Mouse (Mus musculus): ENCODE measurements around the gene Asic2.

Gene Asic2

GRCm38 (mm10) chr11:81838426-81838825 lies 129.8 kb downstream of the Asic2 start:
- no peak for DNase-seq

- DNase-seq: no peak
These were observed 135.9 kb downstream of the Asic2 start for GRCm38 (mm10) chr11:81832381-81832780.

GRCm38 (mm10) chr11:81816531-81816930 lies 151.7 kb downstream of the Asic2 start:
- no peak for DNase-seq

DNA sequence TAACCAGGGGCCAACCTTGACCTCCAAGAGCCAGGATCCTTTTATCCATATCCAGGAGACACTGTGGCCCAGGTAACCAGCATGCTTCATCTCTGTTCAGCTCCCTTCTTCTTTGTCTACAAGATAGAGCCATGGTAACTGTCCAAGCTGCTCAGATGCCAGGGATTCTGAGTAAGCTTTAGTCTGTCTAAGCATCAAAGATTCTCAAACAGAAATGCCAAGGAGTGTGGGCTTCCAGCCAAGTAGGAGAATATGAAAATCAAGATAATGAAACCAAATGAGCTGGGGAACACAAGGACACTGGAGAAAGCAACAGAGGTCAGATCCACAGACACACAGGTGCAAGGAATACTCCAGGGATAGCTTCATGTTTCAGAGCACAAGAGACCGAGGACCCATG lies 153.4 kb downstream of the Asic2 start:
- DNase-seq: no peak

- DNase-seq: no peak
These were observed 161.2 kb downstream of the Asic2 start for GRCm38 (mm10) chr11:81806905-81807659.

- DNase-seq: no peak
These were observed 164.7 kb downstream of the Asic2 start for GRCm38 (mm10) chr11:81803544-81803943.

DNA sequence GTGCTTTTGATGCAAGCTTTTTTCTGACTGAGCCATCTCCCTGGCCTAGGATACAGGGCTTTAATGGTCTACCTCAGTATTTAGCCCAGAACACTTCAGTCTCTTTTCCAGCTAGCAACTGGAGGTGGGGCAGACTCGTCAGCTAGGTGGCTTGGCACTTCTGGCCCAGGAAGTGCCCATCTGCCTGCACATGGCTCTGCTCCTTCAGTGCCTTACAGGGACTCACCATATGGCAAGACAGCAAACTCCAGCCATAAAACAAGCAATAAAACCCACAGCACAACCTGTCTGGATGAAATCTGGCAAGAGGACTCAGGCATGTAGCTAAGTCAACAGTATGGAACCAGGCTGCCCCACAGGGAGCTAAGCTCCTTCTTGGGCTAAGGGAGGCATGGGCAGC lies 165.6 kb downstream of the Asic2 start:
- no peak for DNase-seq

DNA sequence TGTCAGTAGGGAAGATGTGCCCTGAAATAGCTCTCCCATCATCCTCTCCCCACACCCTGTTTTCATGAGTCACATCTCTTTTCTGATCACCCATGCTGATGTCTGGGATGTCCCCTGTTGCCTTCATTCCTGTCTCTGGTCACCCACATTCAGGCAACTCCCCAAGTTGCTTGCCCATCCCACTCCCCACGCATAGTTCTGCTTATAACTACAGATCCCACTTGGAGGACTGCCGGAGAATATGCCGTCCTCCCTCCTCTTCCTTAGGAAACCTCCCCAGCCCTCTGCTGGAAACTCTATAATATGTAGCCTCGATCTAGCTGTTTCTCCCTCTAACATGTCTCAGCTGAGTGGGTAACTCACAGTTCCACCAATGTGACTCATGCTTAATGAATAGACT lies 167.4 kb downstream of the Asic2 start:
- no peak for DNase-seq

DNA sequence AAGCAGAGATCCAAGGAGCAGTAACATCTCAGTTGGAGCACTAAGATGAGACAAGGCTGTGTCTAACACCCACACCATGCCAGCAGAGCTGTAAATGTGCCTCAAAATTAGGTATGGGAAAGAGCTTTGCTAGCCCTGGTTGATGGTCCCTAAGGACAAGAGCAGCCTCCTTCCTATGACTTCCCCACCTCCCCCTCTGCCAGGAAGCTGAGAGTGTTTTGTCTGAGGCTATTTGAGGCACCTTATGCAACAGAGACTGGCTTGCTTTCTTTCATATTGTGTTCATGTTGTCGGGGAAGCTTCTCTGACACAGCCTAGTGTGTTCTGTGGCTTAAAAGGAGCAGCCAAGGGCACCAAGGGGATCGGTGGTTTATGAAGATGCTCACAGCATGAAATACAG lies 174.7 kb downstream of the Asic2 start:
- DNase-seq: no peak

- DNase-seq: no peak
These were observed 176.7 kb downstream of the Asic2 start for GRCm38 (mm10) chr11:81791579-81791978.

DNA sequence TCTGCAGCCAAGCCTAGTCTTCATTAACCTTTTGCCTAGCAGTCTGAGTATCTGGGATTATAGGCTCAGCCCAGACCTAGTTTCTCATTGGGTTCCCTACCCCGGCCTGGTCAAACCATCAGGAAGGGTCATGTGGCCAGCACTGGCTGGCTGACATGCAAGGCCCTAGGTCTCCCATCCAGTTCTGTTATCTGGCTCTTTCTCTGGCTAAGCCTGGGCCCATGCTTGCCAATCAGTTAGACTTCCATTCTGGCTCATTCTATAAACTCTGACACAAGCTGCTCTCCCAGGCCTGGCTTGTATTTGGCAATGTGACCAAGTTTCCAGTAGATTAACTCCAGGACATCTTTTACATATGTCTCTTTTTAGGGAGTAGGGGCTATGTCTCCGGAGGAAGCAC lies 187.7 kb downstream of the Asic2 start:
- no peak for DNase-seq

GRCm38 (mm10) chr11:81779881-81780280 lies 188.4 kb downstream of the Asic2 start:
- peak in 1 of 2 experiments; percentile 20 for DNase-seq

- no peak for DNase-seq
These were observed 196.9 kb downstream of the Asic2 start for GRCm38 (mm10) chr11:81771195-81771895.

DNA sequence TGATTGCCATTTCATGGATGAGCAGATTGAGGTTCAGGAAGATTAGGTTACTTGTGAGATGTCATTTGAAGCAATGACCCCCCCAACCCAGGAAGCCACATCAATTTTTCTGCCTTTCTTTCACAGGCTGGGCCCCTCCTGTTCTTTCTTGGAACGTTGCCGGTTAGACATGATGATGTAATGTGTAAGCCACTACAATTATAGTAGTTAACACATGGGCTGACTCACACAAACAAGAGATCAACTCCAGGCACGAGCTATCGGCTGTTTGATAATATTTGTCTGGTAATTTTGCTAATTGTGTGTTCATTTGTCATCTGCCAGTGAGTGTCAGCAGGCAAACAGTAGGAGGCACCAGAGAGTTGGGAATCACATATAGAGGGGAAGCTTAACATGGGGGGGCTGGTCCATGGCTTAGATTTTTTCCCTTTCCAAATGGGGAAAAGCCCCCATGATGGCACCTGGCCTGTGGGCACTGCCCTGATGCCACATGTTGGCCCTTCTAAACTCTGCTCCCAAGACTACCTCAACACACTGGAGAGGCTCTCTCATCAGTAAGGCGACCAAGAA lies 198.5 kb downstream of the Asic2 start:
- no peak for DNase-seq

- DNase-seq: no peak
These were observed 200.0 kb downstream of the Asic2 start for GRCm38 (mm10) chr11:81768305-81768704.

- no peak for DNase-seq
These were observed 200.5 kb downstream of the Asic2 start for GRCm38 (mm10) chr11:81767781-81768180.

GRCm38 (mm10) chr11:81765288-81765687 lies 203.0 kb downstream of the Asic2 start:
- no peak for DNase-seq

DNA sequence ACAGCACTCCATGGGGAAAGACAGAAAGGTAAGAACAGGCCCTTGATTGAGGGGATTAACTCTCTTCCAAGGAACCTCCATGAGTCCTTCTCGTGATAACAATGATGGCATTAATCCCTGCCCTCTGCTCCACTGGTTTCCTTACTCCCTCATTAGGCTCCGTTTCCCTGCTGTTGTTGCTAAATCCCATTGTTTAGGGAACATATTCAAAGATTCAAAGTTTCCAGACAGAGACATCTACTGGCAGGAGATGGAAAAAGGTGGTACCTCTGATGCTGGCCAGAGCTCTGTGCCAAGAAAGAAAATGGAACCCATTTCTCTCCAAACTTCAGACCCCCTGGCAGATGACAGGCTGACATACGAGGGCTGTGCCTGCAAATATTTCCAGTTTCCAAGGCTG lies 203.5 kb downstream of the Asic2 start:
- no peak for DNase-seq

DNA sequence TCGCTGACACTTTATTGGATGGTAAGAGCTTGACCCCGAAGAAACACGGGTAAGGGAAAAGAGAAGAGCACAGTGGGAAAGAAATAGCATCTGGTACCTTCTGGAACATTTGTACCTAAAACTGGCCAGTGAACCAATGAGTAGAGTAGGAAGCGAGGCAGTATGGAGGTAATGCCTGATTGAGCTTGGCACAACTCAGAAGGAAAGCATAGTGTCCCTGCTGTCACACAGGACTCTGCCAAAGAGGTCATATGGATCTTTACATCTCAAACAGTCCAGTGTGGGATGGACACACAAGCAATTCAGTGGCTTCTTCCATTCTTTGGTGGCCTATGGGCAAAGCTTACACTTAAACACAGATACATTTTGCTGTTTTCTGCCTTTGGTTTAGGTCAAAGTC lies 211.0 kb downstream of the Asic2 start:
- DNase-seq: no peak

GRCm38 (mm10) chr11:81750876-81751275 lies 217.4 kb downstream of the Asic2 start:
- DNase-seq: no peak

GRCm38 (mm10) chr11:81750016-81750415 lies 218.2 kb downstream of the Asic2 start:
- DNase-seq: no peak

DNA sequence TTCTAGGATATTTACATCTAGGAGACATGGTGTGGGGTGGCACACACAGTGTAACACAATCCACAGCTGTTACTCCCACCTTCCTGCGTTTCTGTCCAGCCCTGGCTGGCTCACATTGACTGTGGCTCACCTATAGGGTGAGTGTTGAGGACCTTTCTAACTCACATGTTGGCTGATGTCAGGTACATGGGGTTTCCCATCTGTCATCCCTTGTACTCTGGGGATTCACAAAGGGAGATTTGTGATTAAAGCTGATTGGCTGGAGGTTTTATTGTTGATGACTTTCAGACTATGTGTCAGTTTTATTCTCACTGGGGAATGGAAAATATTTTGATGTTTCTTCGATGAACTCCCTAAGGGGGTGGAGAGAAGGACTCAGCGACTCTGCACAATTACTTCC lies 229.3 kb downstream of the Asic2 start:
- DNase-seq: no peak

DNA sequence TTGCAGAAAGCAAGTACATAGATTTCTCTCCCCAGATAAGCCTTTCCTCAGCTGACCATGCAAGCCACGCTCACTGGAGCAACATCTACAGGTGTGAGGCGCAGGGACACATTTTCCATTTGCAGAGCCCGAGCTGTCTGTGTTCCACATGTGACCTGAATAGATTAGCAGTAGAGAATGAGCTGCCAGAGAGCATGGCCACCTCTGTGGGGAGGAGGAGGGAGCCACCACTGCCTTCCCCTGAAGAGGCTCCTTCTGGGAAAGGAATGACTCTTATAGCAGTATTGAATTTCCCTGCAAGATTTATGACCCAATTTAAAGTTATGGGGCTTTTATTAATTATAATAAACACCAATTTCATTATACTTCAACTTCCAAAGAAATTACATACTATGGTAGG lies 230.5 kb downstream of the Asic2 start:
- DNase-seq: no peak

GRCm38 (mm10) chr11:81722071-81722470 lies 246.2 kb downstream of the Asic2 start:
- no peak for DNase-seq

All from kidney, postnatal 25 days (tissue).